Mouse (Mus musculus): Measurements from ENCODE around the gene Tbc1d9.

DNA sequence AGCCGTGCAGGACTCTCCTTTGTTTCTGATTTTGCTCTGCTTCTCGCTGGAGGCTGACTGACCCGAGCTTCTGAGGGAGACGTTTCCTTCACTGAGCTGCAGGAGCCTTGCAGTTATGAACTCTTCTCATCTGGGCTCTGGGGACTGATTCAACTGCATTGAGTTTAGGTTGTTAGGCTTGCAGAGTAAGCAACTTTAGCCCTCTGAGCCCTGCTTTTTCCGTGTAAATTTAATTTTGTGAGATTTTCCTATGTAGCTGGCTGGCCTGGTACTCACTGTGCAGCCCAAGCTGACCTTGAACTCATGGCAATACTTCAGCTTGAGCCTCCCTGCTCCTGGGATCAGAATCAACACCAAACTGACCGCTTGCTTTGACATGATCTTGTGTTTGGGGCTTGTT, 5.7 kb downstream of the Tbc1d9 start:
- no peak for TF ChIP-seq CTCF (IDR thresholded peaks at IDR 0.05; ENCODE audit: low read depth)
- TF ChIP-seq EP300 (IDR thresholded peaks at IDR 0.05; ENCODE audit: low read depth) = no peak

All from heart, postnatal 0 days (tissue).